Mouse (Mus musculus) heart, adult 10 weeks (tissue): Measurements from ENCODE around the gene Gm21820. TPM values are rescaled to one million over a fixed set of nuclear protein-coding genes. Genes with fewer than 3 reads are reported as not detected.

Experiments
- polyA plus RNA-seq: library from polyadenylated mRNA; stranded (reverse); fragments of 350-450 nt; fragmentation: Illumina TruSeq; extraction: RNeasy Lipid Tissue Mini Kit (QIAGEN cat#74804); gene quantifications from one replicate; pipeline ENCODE4 v1.2.3, GENCODE M21; 2014; ENCODE audit warnings: low read depth, low replicate concordance

Gene Gm21820
- not detected for polyA plus RNA-seq

DNA sequence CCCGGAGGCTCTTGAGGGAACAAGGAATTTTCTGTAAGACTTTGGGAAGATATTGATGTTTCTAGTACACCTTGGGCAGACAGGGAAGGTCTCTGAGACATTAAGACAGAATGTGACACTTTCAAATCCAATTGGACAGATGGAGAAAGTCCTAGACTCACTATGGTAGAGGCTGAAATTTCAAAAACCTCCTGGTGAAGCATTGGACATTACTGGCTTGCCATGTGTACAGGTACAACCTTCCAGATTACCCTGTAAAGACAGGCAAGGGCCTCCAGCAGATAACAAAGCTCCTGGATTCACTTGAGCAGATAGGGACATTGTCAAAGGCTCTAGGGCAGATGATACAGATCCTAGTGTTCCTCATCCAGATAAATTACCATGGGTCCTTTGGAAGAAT is at the start of gene Gm21820:
TSS of gene Gm21820 (minus strand) at position 101 of the 400 bp plus-strand sequence.

Other genes starting within 250 kb of the Gm21820 start
- gene Gm20918, start 205.5 kb downstream of the Gm21820 start, polyA plus RNA-seq, result not detected